In genomic region chr13:21326191-21326590, GRCm38 (mm10) we compare ENCODE assay signal across 8 mouse cellular contexts. TPM values are rescaled to one million over a fixed set of nuclear protein-coding genes. Genes with fewer than 3 reads are reported as not detected.
DNase-seq lines count a peak whose midpoint lies in the region; ATAC-seq and TF ChIP-seq lines count a peak whose summit lies in the region.

No protein-coding gene starts in this region.

- no peaks in the 10 kb centered on the region for H3K9me3 ChIP-seq in lung, embryonic 14.5 days (ENCODE audit: low read depth, low read length)
- H3K9me3 ChIP-seq in hindbrain, embryonic 11.5 days (ENCODE audit: control insufficient read depth, low read length): no peaks in the 10 kb centered on the region
- H3K9me3 ChIP-seq in lung, postnatal 0 days (ENCODE audit: low read length): no peaks in the 10 kb centered on the region

- peak; percentile 58 for TF ChIP-seq CTCF in lung, embryonic 14.5 days (IDR thresholded peaks at IDR 0.05; ENCODE audit: low read depth)
- peak; percentile 71 for TF ChIP-seq CTCF in lung, postnatal 0 days (IDR thresholded peaks at IDR 0.05)

- H3K9ac ChIP-seq in lung, embryonic 14.5 days: no peak overlapping the region
- H3K9ac ChIP-seq in hindbrain, embryonic 11.5 days (ENCODE audit: low read depth, low read length): no peak overlapping the region
- H3K9ac ChIP-seq in lung, postnatal 0 days (replicated peaks; ENCODE audit: low read depth): no peak overlapping the region

- 6% methylated on average over 4 of the region's 4 CpGs for WGBS in lung, embryonic 14.5 days
- 10% methylated on average over 4 of the region's 4 CpGs for WGBS in hindbrain, embryonic 11.5 days
- 8% methylated on average over 4 of the region's 4 CpGs for WGBS in lung, postnatal 0 days

- peak overlapping the region; percentile 37 for H3K4me3 ChIP-seq in lung, embryonic 14.5 days (ENCODE audit: low read depth, low read length)
- H3K4me3 ChIP-seq in hindbrain, embryonic 11.5 days (ENCODE audit: low read depth, low read length): 0 out of 2 replicates have a peak overlapping the region, but pooled peaks have one; percentile 43
- peak overlapping the region; percentile 24; the same call in 1 of the 2 replicates for H3K4me3 ChIP-seq in lung, postnatal 0 days (ENCODE audit: low read depth, low read length)

- H3K36me3 ChIP-seq in lung, embryonic 14.5 days (ENCODE audit: insufficient read depth): no peaks in the 10 kb centered on the region
- H3K36me3 ChIP-seq in hindbrain, embryonic 11.5 days (ENCODE audit: control insufficient read depth, insufficient read depth, low read length): no peaks in the 10 kb centered on the region
- H3K36me3 ChIP-seq in lung, postnatal 0 days (ENCODE audit: insufficient read depth, low read length): no peaks in the 10 kb centered on the region

- H3K27ac ChIP-seq in lung, embryonic 14.5 days (ENCODE audit: low read depth): no peak overlapping the region
- H3K27ac ChIP-seq in hindbrain, embryonic 11.5 days (ENCODE audit: low read depth, low read length): no peak overlapping the region
- no peak overlapping the region for H3K27ac ChIP-seq in lung, postnatal 0 days (ENCODE audit: low read length)

- peak; percentile 71 for DNase-seq in lung, embryonic 14.5 days
- no peak for DNase-seq in lung, postnatal 4 days
- DNase-seq in embryo, embryonic 9.5 days (ENCODE audit: extremely low spot score): peak; percentile 65
- DNase-seq in hindbrain, embryonic 11.5 days (ENCODE audit: low spot score): peak; percentile 59
- peak; percentile 67 for DNase-seq in lung, postnatal 0 days (ENCODE audit: low spot score)
- no peak for DNase-seq in T-cell, adult 2 months (ENCODE audit: low spot score)
- no peak for DNase-seq in ovary, adult 18-20 months (ENCODE audit: low spot score)
- no peak for DNase-seq in urinary bladder, postnatal 25 days (ENCODE audit: low spot score)

- 0 out of 2 replicates have a peak, but pooled peaks cover 4% of the 10 kb centered on the region for H3K27me3 ChIP-seq in lung, embryonic 14.5 days (ENCODE audit: insufficient read depth, low read length)
- no peaks in the 10 kb centered on the region; the same call in 1 of the 2 replicates for H3K27me3 ChIP-seq in hindbrain, embryonic 11.5 days (ENCODE audit: control insufficient read depth, insufficient read depth, low read length)
- no peaks in the 10 kb centered on the region for H3K27me3 ChIP-seq in lung, postnatal 0 days (replicated peaks; ENCODE audit: insufficient read depth, low read length)

- TF ChIP-seq EP300 in lung, postnatal 0 days (IDR thresholded peaks at IDR 0.05): no peak

- H3K4me2 ChIP-seq in lung, embryonic 14.5 days: peak overlapping the region; percentile 60
- peak overlapping the region; percentile 46; the same call in 1 of the 2 replicates for H3K4me2 ChIP-seq in hindbrain, embryonic 11.5 days (replicated peaks; ENCODE audit: low read depth, low read length)
- H3K4me2 ChIP-seq in lung, postnatal 0 days (replicated peaks; ENCODE audit: low read depth, low read length): peak overlapping the region; percentile 50

- ATAC-seq in lung, embryonic 14.5 days (ENCODE audit: insufficient read depth): peak; percentile 50; the same call in 1 of the 2 replicates
- peak; percentile 31 for ATAC-seq in hindbrain, embryonic 11.5 days (ENCODE audit: low FRiP score)
- 0 out of 2 replicates have a peak, but pooled peaks have one; percentile 14 for ATAC-seq in lung, postnatal 0 days

- 0 out of 2 replicates have a peak, but pooled peaks cover 3% of the 10 kb centered on the region for H3K4me1 ChIP-seq in lung, embryonic 14.5 days (ENCODE audit: insufficient read depth)
- H3K4me1 ChIP-seq in hindbrain, embryonic 11.5 days (replicated peaks; ENCODE audit: control insufficient read depth, insufficient read depth, low read length): no peaks in the 10 kb centered on the region
- no peaks in the 10 kb centered on the region for H3K4me1 ChIP-seq in lung, postnatal 0 days (ENCODE audit: insufficient read depth, low read depth, low read length)

RNA-seq across cellular contexts. Expression of gene Gpx6, which starts 14.3 kb away (rescaled TPM):
- polyA plus RNA-seq in lung, embryonic 14.5 days (2014; fragmentation: Nextera tagmentation; extraction: Ambion mirVana): not detected in 2 replicates
- polyA plus RNA-seq in hindbrain, embryonic 11.5 days (2014; fragmentation: Nextera tagmentation; extraction: Ambion mirVana): 0.32 TPM in 1 of 2 replicates, not detected in the other
- 0.21 and 0.27 TPM in 2 replicates for polyA plus RNA-seq in lung, postnatal 0 days (2015; fragmentation: Nextera tagmentation; extraction: Ambion mirVana)

RNA-seq across cellular contexts. Expression of gene Olfr1367, which starts 20.5 kb away (rescaled TPM):
- polyA plus RNA-seq in lung, embryonic 14.5 days (2014; fragmentation: Nextera tagmentation; extraction: Ambion mirVana): not detected in 2 replicates
- polyA plus RNA-seq in hindbrain, embryonic 11.5 days (2014; fragmentation: Nextera tagmentation; extraction: Ambion mirVana): not detected in 2 replicates
- polyA plus RNA-seq in lung, postnatal 0 days (2015; fragmentation: Nextera tagmentation; extraction: Ambion mirVana): not detected in 2 replicates

RNA-seq across cellular contexts. Expression of gene Gpx5, which starts 33.7 kb away (rescaled TPM):
- polyA plus RNA-seq in lung, embryonic 14.5 days (2014; fragmentation: Nextera tagmentation; extraction: Ambion mirVana): not detected in 2 replicates
- not detected in 2 replicates for polyA plus RNA-seq in hindbrain, embryonic 11.5 days (2014; fragmentation: Nextera tagmentation; extraction: Ambion mirVana)
- not detected in 2 replicates for polyA plus RNA-seq in lung, postnatal 0 days (2015; fragmentation: Nextera tagmentation; extraction: Ambion mirVana)

RNA-seq across cellular contexts. Expression of gene Zscan12, which starts 36.4 kb away (rescaled TPM):
- polyA plus RNA-seq in lung, embryonic 14.5 days (2014; fragmentation: Nextera tagmentation; extraction: Ambion mirVana): 14.1 and 14.3 TPM in 2 replicates
- polyA plus RNA-seq in hindbrain, embryonic 11.5 days (2014; fragmentation: Nextera tagmentation; extraction: Ambion mirVana): 18.7 and 20.3 TPM in 2 replicates
- 6.4 and 6.8 TPM in 2 replicates for polyA plus RNA-seq in lung, postnatal 0 days (2015; fragmentation: Nextera tagmentation; extraction: Ambion mirVana)

Comparison
In these comparisons a context has a peak if more than half of its experiments do, and no peak if none do; other contexts are left out.
1. DNase-seq: peak in lung, embryonic 14.5 days (single experiment), embryo, embryonic 9.5 days (single experiment), hindbrain, embryonic 11.5 days (single experiment) and lung, postnatal 0 days (single experiment); none in lung, postnatal 4 days (0 of 2), T-cell, adult 2 months (single experiment), ovary, adult 18-20 months (single experiment) and urinary bladder, postnatal 25 days (single experiment).
2. Peak in every context shown above with its lines, with median percentiles within 50 percentile points of each other: ATAC-seq, H3K4me2 ChIP-seq and H3K4me3 ChIP-seq.